Mouse (Mus musculus) midbrain, embryonic 13.5 days (tissue): ENCODE measurements around the gene Rfx2. TPM values are rescaled to one million over a fixed set of nuclear protein-coding genes. Genes with fewer than 3 reads are reported as not detected.
A peak's percentile ranks its signal among the peaks of the same experiment; 100 is the strongest.

Experiments used
- ATAC-seq: fragments of 200-750 bp; cut with Nextera tagmentation; 2 replicates; pipeline ENCODE4 v1.8.0; 2017; ENCODE audit warnings: mild to moderate bottlenecking, moderate TSS enrichment, moderate library complexity
- H3K27ac ChIP-seq: fragments of 300-500 bp; sonication (generic); 2 replicates; pipeline ENCODE4 v1.5.1; 2015; ENCODE audit warnings: inconsistent platforms, mild to moderate bottlenecking, moderate library complexity
- H3K27me3 ChIP-seq: fragments of 300-500 bp; sonication (generic); 2 replicates; pipeline ENCODE4 v1.6.1; 2015; ENCODE audit warnings: mild to moderate bottlenecking, inconsistent platforms
- H3K36me3 ChIP-seq: fragments of 300-500 bp; sonication (generic); 2 replicates; pipeline ENCODE4 v1.6.1; 2015; ENCODE audit warnings: mild to moderate bottlenecking, inconsistent platforms
- H3K4me1 ChIP-seq: fragments of 300-500 bp; sonication (generic); replicated peaks from 2 replicates; pipeline ENCODE4 v1.6.1; 2015; ENCODE audit warnings: inconsistent platforms
- H3K4me2 ChIP-seq: fragments of 300-500 bp; sonication (generic); replicated peaks from 2 replicates; pipeline ENCODE4 v1.6.1; 2015; ENCODE audit warnings: moderate library complexity, mild to moderate bottlenecking, inconsistent platforms
- H3K4me3 ChIP-seq: fragments of 300-500 bp; sonication (generic); replicated peaks from 2 replicates; pipeline ENCODE4 v1.5.1; 2015; ENCODE audit warnings: mild to moderate bottlenecking, inconsistent platforms
- H3K9ac ChIP-seq: fragments of 300-500 bp; sonication (generic); replicated peaks from 2 replicates; pipeline ENCODE4 v1.6.1; 2015; ENCODE audit warnings: mild to moderate bottlenecking, inconsistent platforms
- H3K9me3 ChIP-seq: fragments of 300-500 bp; sonication (generic); 2 replicates; pipeline ENCODE4 v1.6.1; 2016; ENCODE audit warnings: mild to moderate bottlenecking, inconsistent platforms
- WGBS: fragments of 180-500 bp; shearing (Covaris S2); methylation state at CpG from one replicate; pipeline ENCODE4 v1.1.7; 2015; 5-methylcytosine and 5-hydroxymethylcytosine counted together
- polyA plus RNA-seq: library from polyadenylated mRNA; unstranded; fragments of >200 nt; fragmentation: Nextera tagmentation; extraction: Ambion mirVana; gene quantifications from 2 replicates; pipeline ENCODE4 v1.2.1, GENCODE M21; 2015

The Rfx2 gene
- polyA plus RNA-seq, 1 experiment from 2014 or later: 6.3 TPM

DNA sequence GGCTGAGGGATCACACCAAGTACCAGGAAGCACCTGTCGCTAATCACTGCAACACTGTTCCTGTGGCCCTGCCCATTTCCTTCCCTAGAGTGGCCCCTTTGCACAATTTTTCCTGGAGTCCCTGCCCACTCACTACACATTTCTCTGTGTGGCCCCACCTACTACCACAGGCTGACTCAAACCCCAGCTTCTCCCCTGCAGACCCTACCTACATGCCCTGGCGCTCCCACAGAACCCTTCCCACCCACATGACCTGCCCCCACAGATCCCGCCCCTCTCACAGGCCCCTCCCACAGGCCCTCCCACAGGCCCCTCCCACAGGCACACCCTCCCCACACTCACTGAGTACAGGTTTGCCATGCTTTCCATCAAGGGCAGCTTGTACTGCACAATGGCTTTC, 30.4 kb upstream of the Rfx2 start:
- H3K27ac ChIP-seq: no peak overlapping the region
- H3K9ac ChIP-seq: no peak overlapping the region
- no peaks in the 10 kb centered on the region for H3K9me3 ChIP-seq
- no peaks in the 10 kb centered on the region for H3K4me1 ChIP-seq
- 67% methylated on average over 3 of the region's 3 CpGs for WGBS
- 0 out of 2 replicates have a peak, but pooled peaks have one; percentile 25 for ATAC-seq
- H3K27me3 ChIP-seq: no peaks in the 10 kb centered on the region
- no peaks in the 10 kb centered on the region for H3K36me3 ChIP-seq
- H3K4me3 ChIP-seq: no peak overlapping the region
- no peak overlapping the region for H3K4me2 ChIP-seq

DNA sequence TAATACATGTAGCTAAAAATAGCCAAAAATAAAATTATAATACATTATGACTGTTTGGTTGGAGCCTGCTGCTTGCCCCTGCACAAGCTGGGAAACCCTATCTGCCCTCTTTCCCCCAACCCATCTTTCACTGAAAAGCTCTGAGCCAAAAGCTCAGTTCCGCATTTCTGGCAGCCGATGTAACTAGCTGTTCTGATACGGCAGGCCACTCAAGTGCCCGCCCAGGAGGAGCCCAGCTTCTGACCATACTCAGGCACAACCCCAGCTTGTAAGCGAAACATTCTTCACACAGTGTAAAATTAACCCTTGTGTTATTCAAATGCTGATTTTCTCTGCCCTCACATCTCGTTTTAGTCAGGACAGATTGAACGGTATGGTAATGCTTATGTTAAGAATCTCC, 28.1 kb upstream of the Rfx2 start:
- Histone ChIP-seq H3K27me3 (no peaks in the 10 kb centered on the region), H3K9me3 (no peaks in the 10 kb centered on the region), H3K4me3 (no peak overlapping the region), H3K9ac (0 out of 2 replicates have a peak overlapping the region, but pooled peaks have one; percentile 16), H3K4me1 (no peaks in the 10 kb centered on the region), H3K27ac (no peak overlapping the region), H3K36me3 (no peaks in the 10 kb centered on the region), H3K4me2 (no peak overlapping the region)
- ATAC-seq: no peak
- 51% methylated on average over 7 of the region's 7 CpGs for WGBS

DNA sequence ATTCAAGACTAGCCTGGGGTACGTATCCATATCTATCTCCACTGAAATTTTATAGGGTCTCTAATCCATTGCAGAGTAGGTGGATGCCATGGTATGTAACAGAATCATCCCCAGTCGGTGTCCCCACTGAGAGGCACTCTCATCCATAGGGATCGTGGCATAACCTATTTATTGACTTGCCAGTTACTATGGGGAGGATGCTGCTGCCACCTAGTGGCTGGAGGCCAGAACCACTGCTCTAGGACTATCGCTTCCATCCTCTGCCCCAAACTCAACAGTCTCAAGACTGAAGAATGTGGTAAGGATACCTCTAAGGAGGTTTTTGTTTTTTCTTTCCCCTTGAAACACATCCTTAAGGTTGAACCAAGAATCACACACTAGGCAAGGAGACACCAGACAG, 27.4 kb upstream of the Rfx2 start:
- H3K4me1 ChIP-seq: no peaks in the 10 kb centered on the region
- 50% methylated on average over 4 of the region's 4 CpGs for WGBS
- H3K9ac ChIP-seq: no peak overlapping the region
- H3K4me3 ChIP-seq: no peak overlapping the region
- H3K27me3 ChIP-seq: no peaks in the 10 kb centered on the region
- 0 out of 2 replicates have a peak, but pooled peaks have one; percentile 15 for ATAC-seq
- H3K27ac ChIP-seq: no peak overlapping the region
- no peaks in the 10 kb centered on the region for H3K9me3 ChIP-seq
- no peak overlapping the region for H3K4me2 ChIP-seq
- H3K36me3 ChIP-seq: no peaks in the 10 kb centered on the region

DNA sequence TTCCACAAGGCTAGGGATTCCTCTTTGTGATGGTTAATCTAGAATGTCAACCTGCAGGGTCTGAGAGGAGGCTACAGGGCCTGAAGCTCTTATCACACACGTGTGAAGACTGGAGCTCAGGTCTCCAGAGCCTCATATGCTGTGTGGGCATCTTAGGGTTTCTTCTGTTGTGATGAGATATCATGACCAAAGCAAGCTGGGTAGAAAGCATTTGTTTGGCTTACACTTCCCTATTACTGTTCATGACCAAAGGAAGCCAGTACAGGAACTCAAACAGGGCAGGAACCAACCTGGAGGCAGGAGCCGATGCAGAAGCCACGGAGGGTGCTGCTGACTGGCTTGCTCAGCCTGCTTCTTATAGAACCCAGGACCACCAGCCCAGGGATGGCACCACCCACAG, 24.6 kb upstream of the Rfx2 start:
- no peak overlapping the region for H3K9ac ChIP-seq
- no peaks in the 10 kb centered on the region for H3K36me3 ChIP-seq
- H3K9me3 ChIP-seq: no peaks in the 10 kb centered on the region
- no peak overlapping the region for H3K4me2 ChIP-seq
- WGBS: 89% methylated on average over 3 of the region's 3 CpGs
- no peaks in the 10 kb centered on the region for H3K27me3 ChIP-seq
- no peaks in the 10 kb centered on the region for H3K4me1 ChIP-seq
- no peak overlapping the region for H3K27ac ChIP-seq
- no peak overlapping the region for H3K4me3 ChIP-seq
- ATAC-seq: no peak

DNA sequence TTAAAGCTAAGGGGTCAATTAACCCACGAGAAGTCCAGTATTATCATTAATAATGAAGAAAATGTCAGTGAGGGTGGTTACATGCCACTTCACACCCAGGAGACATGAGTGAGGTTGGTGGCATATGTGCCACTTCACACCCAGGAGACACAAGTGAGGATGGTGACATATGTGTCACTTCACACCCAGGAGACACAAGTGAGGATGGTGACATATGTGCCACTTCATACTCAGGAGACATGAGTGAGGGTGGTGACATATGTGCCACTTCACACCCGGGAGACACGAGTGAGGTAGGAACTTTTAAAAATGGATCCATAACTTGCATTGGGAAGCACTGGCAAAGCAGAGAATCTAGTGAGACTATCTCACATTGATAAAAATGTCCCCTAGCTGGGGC, 20.4 kb upstream of the Rfx2 start:
- Histone ChIP-seq H3K9ac (no peak overlapping the region), H3K9me3 (no peaks in the 10 kb centered on the region), H3K27ac (no peak overlapping the region), H3K4me3 (no peak overlapping the region), H3K36me3 (no peaks in the 10 kb centered on the region), H3K4me1 (no peaks in the 10 kb centered on the region), H3K4me2 (no peak overlapping the region), H3K27me3 (no peaks in the 10 kb centered on the region)
- ATAC-seq: no peak
- 84% methylated on average over 3 of the region's 3 CpGs for WGBS

DNA sequence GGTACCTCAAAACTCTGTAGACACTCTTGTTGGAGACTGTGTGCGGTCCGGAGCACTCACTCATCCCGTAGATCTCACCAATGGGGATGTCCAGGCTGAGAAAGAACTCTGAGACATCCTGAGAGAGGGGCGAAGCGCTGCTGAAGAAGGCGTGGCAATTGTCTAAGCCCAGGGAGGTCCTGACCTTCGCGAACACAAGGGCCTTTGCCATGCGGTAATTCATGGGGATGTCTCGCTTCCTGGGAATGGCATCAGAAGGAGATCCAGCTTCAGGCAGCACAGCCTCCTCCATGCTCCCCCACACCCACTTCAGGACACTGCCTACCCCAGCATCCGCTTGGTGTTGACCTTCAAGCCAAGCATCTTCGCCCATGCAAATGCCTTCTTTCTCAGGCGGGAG, 18.9 kb upstream of the Rfx2 start:
- Histone ChIP-seq H3K4me1 (no peaks in the 10 kb centered on the region), H3K4me3 (no peak overlapping the region), H3K9me3 (no peaks in the 10 kb centered on the region), H3K27ac (no peak overlapping the region), H3K9ac (no peak overlapping the region), H3K27me3 (no peaks in the 10 kb centered on the region), H3K36me3 (no peaks in the 10 kb centered on the region), H3K4me2 (no peak overlapping the region)
- no peak for ATAC-seq
- 88% methylated on average over 13 of the region's 13 CpGs for WGBS

DNA sequence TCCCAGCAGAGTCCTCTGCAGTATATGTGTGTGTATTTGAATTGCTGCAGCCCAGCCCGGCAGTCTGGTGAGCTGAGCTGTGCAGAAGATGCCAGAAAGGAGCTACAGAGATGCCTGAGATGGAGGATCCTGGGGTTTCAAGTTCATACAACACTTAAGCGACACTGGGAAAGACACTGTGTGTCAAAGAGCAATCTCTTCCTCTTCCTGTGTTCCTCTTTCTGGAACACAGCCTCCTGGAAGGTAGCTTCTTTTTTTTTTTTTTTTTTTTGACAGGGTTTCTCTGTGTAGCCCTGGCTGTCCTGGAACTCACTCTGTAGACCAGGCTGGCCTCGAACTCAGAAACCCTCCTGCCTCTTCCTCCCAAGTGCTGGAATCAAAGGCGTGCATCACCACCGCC, 18.0 kb upstream of the Rfx2 start:
- ATAC-seq: no peak
- Histone ChIP-seq H3K9me3 (no peaks in the 10 kb centered on the region), H3K27ac (no peak overlapping the region), H3K4me2 (no peak overlapping the region), H3K27me3 (no peaks in the 10 kb centered on the region), H3K4me1 (no peaks in the 10 kb centered on the region), H3K36me3 (no peaks in the 10 kb centered on the region), H3K9ac (no peak overlapping the region), H3K4me3 (no peak overlapping the region)
- WGBS: 88% methylated on average over 5 of the region's 5 CpGs

DNA sequence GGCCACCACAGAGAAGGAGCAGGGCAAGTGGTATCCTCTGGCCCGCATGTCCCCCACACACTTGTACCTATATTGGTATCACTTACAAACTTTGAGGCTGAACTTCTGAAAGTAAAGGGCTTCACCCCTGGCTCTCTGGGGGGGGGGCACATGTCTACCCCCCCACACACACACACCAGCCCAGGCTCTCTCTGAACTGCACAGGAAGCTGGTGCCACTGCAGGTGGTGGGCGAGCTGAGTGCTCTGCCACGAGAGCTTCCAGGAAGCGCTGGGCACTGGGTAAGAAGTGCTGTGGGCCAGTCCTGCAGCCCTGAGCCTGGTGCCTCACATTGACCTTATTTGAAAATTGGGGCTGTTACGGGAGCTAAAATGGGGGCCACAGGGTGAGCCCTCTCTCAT, 12.9 kb upstream of the Rfx2 start:
- H3K4me3 ChIP-seq: no peak overlapping the region
- no peaks in the 10 kb centered on the region for H3K36me3 ChIP-seq
- H3K4me1 ChIP-seq: no peaks in the 10 kb centered on the region
- no peaks in the 10 kb centered on the region for H3K9me3 ChIP-seq
- H3K9ac ChIP-seq: no peak overlapping the region
- no peaks in the 10 kb centered on the region for H3K27me3 ChIP-seq
- no peak overlapping the region for H3K4me2 ChIP-seq
- no peak for ATAC-seq
- 86% methylated on average over 5 of the region's 5 CpGs for WGBS
- H3K27ac ChIP-seq: no peak overlapping the region

DNA sequence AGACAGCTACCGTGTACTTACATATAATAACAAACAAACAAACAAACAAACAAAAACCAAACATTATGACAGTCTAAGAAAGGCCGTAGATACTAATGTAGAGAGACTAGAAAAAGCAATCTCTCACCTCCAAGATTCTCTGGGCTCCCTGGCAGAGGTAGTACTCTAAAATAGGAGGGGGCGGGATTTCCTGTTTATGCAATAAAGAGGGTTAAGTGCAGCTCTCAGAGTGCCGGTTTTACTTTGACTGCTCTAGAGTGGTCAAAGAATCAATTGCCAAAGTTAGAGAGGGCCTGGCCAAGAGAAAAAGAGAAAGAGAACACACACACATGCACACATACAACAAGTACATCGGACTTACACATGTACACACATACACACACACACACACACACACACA, 11.4 kb upstream of the Rfx2 start:
- 0 out of 2 replicates have a peak, but pooled peaks cover 6% of the 10 kb centered on the region for H3K27me3 ChIP-seq
- 88% methylated on average over 5 of the region's 5 CpGs for WGBS
- ATAC-seq: no peak
- H3K36me3 ChIP-seq: no peaks in the 10 kb centered on the region
- H3K4me1 ChIP-seq: no peaks in the 10 kb centered on the region
- no peak overlapping the region for H3K4me3 ChIP-seq
- H3K9me3 ChIP-seq: no peaks in the 10 kb centered on the region
- H3K27ac ChIP-seq: no peak overlapping the region
- H3K9ac ChIP-seq: no peak overlapping the region
- no peak overlapping the region for H3K4me2 ChIP-seq

DNA sequence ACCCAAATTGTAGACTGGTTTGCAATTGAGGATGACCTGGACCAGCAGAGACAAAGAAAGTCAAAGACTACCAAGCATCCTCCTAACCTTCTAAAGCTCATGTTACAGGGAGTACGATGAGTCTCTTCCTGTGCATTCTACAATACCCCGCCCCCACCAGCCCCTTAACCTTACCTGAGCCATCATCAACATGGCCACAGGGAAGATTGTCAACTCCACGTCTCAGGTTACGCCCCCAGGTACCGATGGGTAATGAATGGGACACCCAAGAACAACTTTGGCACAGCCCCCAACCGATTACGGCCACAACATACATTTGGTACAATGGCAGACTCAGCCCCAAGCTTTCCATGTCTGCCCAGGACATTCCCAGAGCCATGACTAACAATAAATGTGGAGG, 9.7 kb upstream of the Rfx2 start:
- Histone ChIP-seq H3K4me2 (no peak overlapping the region), H3K9ac (no peak overlapping the region), H3K27me3 (0 out of 2 replicates have a peak, but pooled peaks cover 6% of the 10 kb centered on the region), H3K27ac (no peak overlapping the region), H3K36me3 (no peaks in the 10 kb centered on the region), H3K4me1 (no peaks in the 10 kb centered on the region), H3K4me3 (no peak overlapping the region), H3K9me3 (no peaks in the 10 kb centered on the region)
- ATAC-seq: no peak
- WGBS: 87% methylated on average over 7 of the region's 7 CpGs

DNA sequence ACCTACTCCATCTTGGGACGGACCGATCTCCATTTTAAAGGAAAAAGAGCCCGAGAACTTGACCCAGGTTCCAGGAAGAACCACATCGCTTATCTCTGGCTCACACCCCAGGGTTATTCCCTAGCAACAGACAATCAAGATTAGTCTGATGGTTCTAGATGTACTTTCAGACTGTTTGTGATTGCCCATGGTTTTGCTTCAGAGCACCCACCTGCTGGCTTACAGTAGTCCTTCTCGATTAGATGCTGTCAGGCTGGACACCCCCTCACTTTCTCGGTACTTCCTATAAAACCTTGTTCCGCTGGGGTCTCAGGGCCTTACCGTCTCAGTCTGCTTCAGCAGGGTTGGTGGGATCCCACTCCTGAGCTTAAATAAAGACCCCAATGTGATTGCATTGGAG, 5.5 kb upstream of the Rfx2 start:
- Histone ChIP-seq H3K36me3 (no peaks in the 10 kb centered on the region), H3K4me3 (no peak overlapping the region), H3K9ac (no peak overlapping the region), H3K9me3 (no peaks in the 10 kb centered on the region), H3K4me1 (peaks cover 5% of the 10 kb centered on the region; the same call in 1 of the 2 replicates), H3K27ac (no peak overlapping the region), H3K4me2 (no peak overlapping the region), H3K27me3 (peaks cover 10% of the 10 kb centered on the region; the same call in 1 of the 2 replicates)
- no peak for ATAC-seq
- WGBS: 94% methylated on average over 8 of the region's 8 CpGs

DNA sequence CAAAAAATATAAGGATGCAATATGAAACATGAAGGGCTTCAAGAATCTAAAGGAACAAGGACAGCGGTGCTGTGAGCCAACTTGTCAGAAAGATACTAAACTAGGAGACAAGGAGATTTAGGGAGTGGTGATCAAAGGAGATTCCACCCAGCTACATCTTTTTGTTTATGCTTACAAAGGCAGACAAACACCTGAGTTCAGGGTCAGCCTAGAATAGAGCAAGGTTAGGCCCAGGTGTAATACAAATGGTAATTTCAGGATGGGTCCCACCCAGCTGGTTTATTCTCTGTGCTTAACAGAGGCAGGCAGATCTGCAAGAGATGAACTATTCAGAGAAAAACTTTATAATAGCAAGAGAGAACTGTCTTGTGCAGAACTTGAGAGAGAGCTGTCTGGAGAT, 2.6 kb upstream of the Rfx2 start:
- ATAC-seq: no peak
- WGBS: 94% methylated on average over 1 of the region's 1 CpGs

DNA sequence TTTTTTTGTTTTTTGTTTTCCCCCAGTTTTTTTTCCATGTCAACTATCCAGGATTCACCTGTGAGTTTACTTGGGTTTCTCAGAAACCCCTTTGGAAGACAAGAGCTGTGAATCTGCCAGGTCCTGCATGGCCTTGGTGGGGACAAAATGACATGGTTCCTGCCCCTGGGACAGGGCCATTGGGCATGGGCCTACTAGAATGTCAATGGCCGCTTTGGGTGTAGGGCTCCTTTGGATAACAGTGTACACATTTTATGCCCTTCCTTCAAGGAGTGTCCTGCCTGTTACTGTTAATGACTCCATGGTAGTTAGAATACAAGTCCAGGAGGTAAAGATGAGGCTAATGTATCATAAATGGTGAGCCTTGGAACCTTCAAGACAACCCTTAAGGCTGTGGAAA, 2.1 kb upstream of the Rfx2 start:
- Histone ChIP-seq H3K9ac (no peak overlapping the region), H3K27me3 (peaks cover 27% of the 10 kb centered on the region), H3K4me2 (no peak overlapping the region), H3K36me3 (no peaks in the 10 kb centered on the region), H3K27ac (no peak overlapping the region), H3K9me3 (no peaks in the 10 kb centered on the region), H3K4me1 (peaks cover 22% of the 10 kb centered on the region), H3K4me3 (no peak overlapping the region)
- no peak for ATAC-seq
- 81% methylated on average over 1 of the region's 1 CpGs for WGBS

More for the DNA sequence above, 2.6 kb upstream of the Rfx2 start:
- Histone ChIP-seq H3K4me1 (peaks cover 22% of the 10 kb centered on the region), H3K36me3 (no peaks in the 10 kb centered on the region), H3K4me3 (no peak overlapping the region), H3K27ac (no peak overlapping the region), H3K4me2 (no peak overlapping the region), H3K9me3 (no peaks in the 10 kb centered on the region), H3K9ac (no peak overlapping the region), H3K27me3 (peaks cover 24% of the 10 kb centered on the region)
